Mouse (Mus musculus): ENCODE measurements around the gene Ptgfrn. TPM values are rescaled to one million over a fixed set of nuclear protein-coding genes. Genes with fewer than 3 reads are reported as not detected.

Ptgfrn gene
- total and polyA plus RNA-seq, 3 experiments: not detected

- TF ChIP-seq EP300 (IDR thresholded peaks at IDR 0.05; ENCODE audit: low read depth in 1 of 2, low read length in 2 of 2): no peak
- TF ChIP-seq RCOR1 (IDR thresholded peaks at IDR 0.05; ENCODE audit: low read depth, low read length): no peak
- TF ChIP-seq MAFK (IDR thresholded peaks at IDR 0.05; ENCODE audit: borderline replicate concordance, low read depth, low read length): no peak
- TF ChIP-seq MYC (IDR thresholded peaks at IDR 0.05; ENCODE audit: low read depth, low read length): no peak
- TF ChIP-seq NELFE (IDR thresholded peaks at IDR 0.05; ENCODE audit: low read depth, low read length): no peak
- no peak for TF ChIP-seq HCFC1 (IDR thresholded peaks at IDR 0.05; ENCODE audit: low read depth, low read length)
- TF ChIP-seq POLR2A (IDR thresholded peaks at IDR 0.05; ENCODE audit: control insufficient read depth in 1 of 2, insufficient read depth in 1 of 2, low read depth in 1 of 2, low read length in 2 of 2, poor library complexity in 1 of 2): no peak
- TF ChIP-seq BHLHE40 (IDR thresholded peaks at IDR 0.05; ENCODE audit: borderline replicate concordance, low read depth, low read length): no peak
- TF ChIP-seq TBP (IDR thresholded peaks at IDR 0.05; ENCODE audit: low read depth, low read length): no peak
- TF ChIP-seq GABPA (IDR thresholded peaks at IDR 0.05; ENCODE audit: low read depth, low read length): no peak
- no peak for TF ChIP-seq USF1 (IDR thresholded peaks at IDR 0.05; ENCODE audit: low read depth, low read length)
- no peak for DNase-seq (ENCODE audit: low read depth, low spot score)
- no peak overlapping the region for H3K4me3 ChIP-seq (ENCODE audit: control insufficient read depth in 1 of 2, insufficient read depth in 1 of 2, low read depth in 2 of 2, low read length in 2 of 2)
- H3K9me3 ChIP-seq (replicated peaks; ENCODE audit: insufficient read depth, low read length): no peaks in the 10 kb centered on the region
- H3K4me1 ChIP-seq (ENCODE audit: control insufficient read depth in 1 of 2, insufficient read depth in 2 of 2, low read length in 2 of 2): no peaks in the 10 kb centered on the region
- H3K9ac ChIP-seq (ENCODE audit: control insufficient read depth, low read depth, low read length, poor library complexity, severe bottlenecking): no peak overlapping the region
- H3K27me3 ChIP-seq (ENCODE audit: control insufficient read depth in 1 of 2, insufficient read depth in 2 of 2, low read length in 2 of 2): no peaks in the 10 kb centered on the region
- H3K27ac ChIP-seq (ENCODE audit: control insufficient read depth, low read depth, low read length): no peak overlapping the region
- no peaks in the 10 kb centered on the region for H3K36me3 ChIP-seq (ENCODE audit: control insufficient read depth in 1 of 2, insufficient read depth in 2 of 2, low read length in 2 of 2)
- no peaks in the 10 kb centered on the region for H3K79me2 ChIP-seq (ENCODE audit: control insufficient read depth, insufficient read depth, low read length, poor library complexity)
Measured at GRCm38 (mm10) chr3:101068701-101069100, 41.4 kb downstream of the Ptgfrn start.

DNA sequence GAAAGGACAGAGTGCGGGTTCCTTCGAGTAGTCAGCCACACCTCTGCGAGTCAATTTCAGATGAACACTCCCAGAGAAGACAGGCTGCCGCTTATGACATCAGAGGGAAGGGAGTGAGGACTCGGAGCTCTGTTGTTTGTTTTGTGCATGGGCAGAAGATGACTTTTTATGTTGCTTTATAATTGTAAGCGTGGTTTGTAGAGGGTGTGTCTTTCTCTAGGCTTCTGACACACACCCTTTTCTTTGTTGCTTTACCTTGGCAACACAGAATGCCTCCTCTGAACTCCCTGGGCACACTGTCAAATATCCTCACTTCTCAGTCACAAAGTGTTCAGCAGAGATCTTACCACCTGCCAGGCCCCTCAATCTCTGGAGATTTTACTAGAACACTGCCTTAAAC, 43.9 kb downstream of the Ptgfrn start:
- Histone ChIP-seq H3K9me3 (replicated peaks; ENCODE audit: insufficient read depth, low read length) (no peaks in the 10 kb centered on the region), H3K79me2 (ENCODE audit: control insufficient read depth, insufficient read depth, low read length, poor library complexity) (no peaks in the 10 kb centered on the region), H3K4me1 (ENCODE audit: control insufficient read depth in 1 of 2, insufficient read depth in 2 of 2, low read length in 2 of 2) (no peaks in the 10 kb centered on the region), H3K9ac (ENCODE audit: control insufficient read depth, low read depth, low read length, poor library complexity, severe bottlenecking) (no peak overlapping the region), H3K36me3 (ENCODE audit: control insufficient read depth in 1 of 2, insufficient read depth in 2 of 2, low read length in 2 of 2) (no peaks in the 10 kb centered on the region), H3K27ac (ENCODE audit: control insufficient read depth, low read depth, low read length) (no peak overlapping the region), H3K27me3 (ENCODE audit: control insufficient read depth in 1 of 2, insufficient read depth in 2 of 2, low read length in 2 of 2) (no peaks in the 10 kb centered on the region), H3K4me3 (ENCODE audit: control insufficient read depth in 1 of 2, insufficient read depth in 1 of 2, low read depth in 2 of 2, low read length in 2 of 2) (no peak overlapping the region)
- TF ChIP-seq RCOR1 (IDR thresholded peaks at IDR 0.05; ENCODE audit: low read depth, low read length) (no peak), ZKSCAN1 (IDR thresholded peaks at IDR 0.05; ENCODE audit: low read depth, low read length) (no peak), ETS1 (IDR thresholded peaks at IDR 0.05; ENCODE audit: low read depth, low read length) (no peak), GABPA (IDR thresholded peaks at IDR 0.05; ENCODE audit: low read depth, low read length) (no peak), POLR2AphosphoS2 (IDR thresholded peaks at IDR 0.05; ENCODE audit: low read length) (no peak), EP300 (IDR thresholded peaks at IDR 0.05; ENCODE audit: low read depth in 1 of 2, low read length in 2 of 2) (no peak), BHLHE40 (IDR thresholded peaks at IDR 0.05; ENCODE audit: borderline replicate concordance, low read depth, low read length) (no peak), NELFE (IDR thresholded peaks at IDR 0.05; ENCODE audit: low read depth, low read length) (no peak), RAD21 (IDR thresholded peaks at IDR 0.05; ENCODE audit: low read depth, low read length) (no peak), SIN3A (IDR thresholded peaks at IDR 0.05; ENCODE audit: low read length) (no peak), MAX (IDR thresholded peaks at IDR 0.05; ENCODE audit: low read length) (no peak), ELF1 (IDR thresholded peaks at IDR 0.05; ENCODE audit: low read depth, low read length) (no peak), SMC3 (IDR thresholded peaks at IDR 0.05; ENCODE audit: low read depth, low read length) (no peak), USF1 (IDR thresholded peaks at IDR 0.05; ENCODE audit: low read depth, low read length) (no peak), MYB (IDR thresholded peaks at IDR 0.05; ENCODE audit: low read depth, low read length) (no peak), HCFC1 (IDR thresholded peaks at IDR 0.05; ENCODE audit: low read depth, low read length) (no peak), MEF2A (IDR thresholded peaks at IDR 0.05; ENCODE audit: extremely low read depth, insufficient replicate concordance, low read depth, low read length, poor library complexity, severe bottlenecking) (no peak), TAL1 (IDR thresholded peaks at IDR 0.05; ENCODE audit: low read length) (no peak), GATA1 (IDR thresholded peaks at IDR 0.05; ENCODE audit: low read depth, low read length) (no peak)
- no peak for DNase-seq (ENCODE audit: low read depth, low spot score)
